Mouse (Mus musculus) cortical plate, adult 2 months (tissue): ENCODE data around the gene Ndc1.

Source experiments
- CTCF ChIP-seq: fragments of 200-500 bp; IDR thresholded peaks from 2 replicates; pipeline ENCODE4 v1.5.1; 2011; ENCODE audit warnings: mild to moderate bottlenecking, control low read depth, low read length; ENCODE audit not compliant: insufficient read depth; ENCODE audit errors: extremely low read depth
- POLR2A ChIP-seq: fragments of 200-500 bp; IDR thresholded peaks from 2 replicates; pipeline ENCODE4 v1.6.1; 2011; ENCODE audit warnings: mild to moderate bottlenecking, low read length, control low read depth; ENCODE audit not compliant: insufficient read depth; ENCODE audit errors: extremely low read depth

GRCm38 (mm10) chr4:107363573-107363972 lies 4.0 kb upstream of the Ndc1 start:
- TF ChIP-seq POLR2A (no peak), CTCF (no peak)
